Mouse (Mus musculus): ENCODE measurements around the gene Srebf2.

Gene Srebf2

GRCm38 (mm10) chr15:82207105-82207459 is 60.1 kb downstream of the Srebf2 start:
- DNase-seq (ENCODE audit: low read depth) = no peak

- DNase-seq (ENCODE audit: low read depth) = peak; percentile 32
These were observed 60.7 kb downstream of the Srebf2 start for GRCm38 (mm10) chr15:82207504-82208219.

- no peak for DNase-seq (ENCODE audit: low read depth)
These were observed 61.3 kb downstream of the Srebf2 start for GRCm38 (mm10) chr15:82208307-82208706.

GRCm38 (mm10) chr15:82209295-82210050 is 62.5 kb downstream of the Srebf2 start:
- DNase-seq (ENCODE audit: low read depth) = no peak

GRCm38 (mm10) chr15:82210801-82211200 is 63.8 kb downstream of the Srebf2 start:
- no peak for DNase-seq (ENCODE audit: low read depth)

GRCm38 (mm10) chr15:82211281-82211680 is 64.3 kb downstream of the Srebf2 start:
- DNase-seq (ENCODE audit: low read depth) = no peak

GRCm38 (mm10) chr15:82211911-82212751 is 65.2 kb downstream of the Srebf2 start:
- DNase-seq (ENCODE audit: low read depth) = no peak

- no peak for DNase-seq (ENCODE audit: low read depth)
These were observed 65.7 kb downstream of the Srebf2 start, which contains the start of gene Shisa8 for GRCm38 (mm10) chr15:82212752-82213063. Shisa8 (minus strand) TSS chr15:82212815.

GRCm38 (mm10) chr15:82213222-82213621 is 66.2 kb downstream of the Srebf2 start:
- no peak for DNase-seq (ENCODE audit: low read depth)

GRCm38 (mm10) chr15:82215332-82216046 is 68.5 kb downstream of the Srebf2 start:
- DNase-seq (ENCODE audit: low read depth) = no peak

- no peak for DNase-seq (ENCODE audit: low read depth)
These were observed 69.3 kb downstream of the Srebf2 start for GRCm38 (mm10) chr15:82216142-82216827.

- no peak for DNase-seq (ENCODE audit: low read depth)
These were observed 70.1 kb downstream of the Srebf2 start for GRCm38 (mm10) chr15:82217039-82217438.

GRCm38 (mm10) chr15:82217980-82218379 is 71.0 kb downstream of the Srebf2 start:
- DNase-seq (ENCODE audit: low read depth) = peak; percentile 28

- no peak for DNase-seq (ENCODE audit: low read depth)
These were observed 72.0 kb downstream of the Srebf2 start for GRCm38 (mm10) chr15:82218778-82219666.

GRCm38 (mm10) chr15:82220003-82220675 is 73.2 kb downstream of the Srebf2 start:
- no peak for DNase-seq (ENCODE audit: low read depth)

GRCm38 (mm10) chr15:82221104-82221860 is 74.3 kb downstream of the Srebf2 start:
- peak; percentile 40 for DNase-seq (ENCODE audit: low read depth)

GRCm38 (mm10) chr15:82223251-82223650 is 76.3 kb downstream of the Srebf2 start:
- DNase-seq (ENCODE audit: low read depth) = no peak

GRCm38 (mm10) chr15:82223657-82224601 is 76.9 kb downstream of the Srebf2 start, which contains the start of gene Tnfrsf13c:
Tnfrsf13c (minus strand) TSS chr15:82224369.
- DNase-seq (ENCODE audit: low read depth) = no peak

Measured in NIH3T3 (cell line).